Mouse (Mus musculus) olfactory bulb, adult 2 months (tissue): Measurements from ENCODE around the gene Dpp6.

Source experiments
- CTCF ChIP-seq: fragments of 200-500 bp; IDR thresholded peaks from 2 replicates; pipeline ENCODE4 v1.5.1; 2012; ENCODE audit warnings: low read depth, mild to moderate bottlenecking, low read length, moderate library complexity; ENCODE audit not compliant: insufficient read depth
- POLR2A ChIP-seq: fragments of 200-500 bp; IDR thresholded peaks from 2 replicates; pipeline ENCODE4 v1.6.1; 2012; ENCODE audit warnings: mild to moderate bottlenecking, low read depth, low read length, moderate library complexity; ENCODE audit not compliant: insufficient read depth

- TF ChIP-seq POLR2A (no peak), CTCF (no peak)
These were observed 70.5 kb downstream of the Dpp6 start for GRCm38 (mm10) chr5:26887496-26887895.
